Mouse (Mus musculus): Measurements from ENCODE around the gene Tdrkh.

The Tdrkh gene

GRCm38 (mm10) chr3:94413031-94413679, at the start of gene Tdrkh:
Tdrkh (plus strand) TSS chr3:94413273.
- in situ Hi-C loops (cut with MseI, MboI): no loop called here

- in situ Hi-C loops (cut with MseI, MboI): no loop called here
These were observed 49.6 kb upstream of the Tdrkh start for GRCm38 (mm10) chr3:94363291-94364153.

GRCm38 (mm10) chr3:94364154-94364526, 48.9 kb upstream of the Tdrkh start:
- in situ Hi-C loops (cut with MseI, MboI): no loop called here

GRCm38 (mm10) chr3:94366761-94367160, 46.3 kb upstream of the Tdrkh start:
- in situ Hi-C loops (cut with MseI, MboI): no loop called here

GRCm38 (mm10) chr3:94367511-94367910, 45.6 kb upstream of the Tdrkh start:
- in situ Hi-C loops (cut with MseI, MboI): no loop called here

GRCm38 (mm10) chr3:94368631-94369030, 44.4 kb upstream of the Tdrkh start:
- in situ Hi-C loops (cut with MseI, MboI): no loop called here

GRCm38 (mm10) chr3:94369709-94370108, 43.4 kb upstream of the Tdrkh start:
- in situ Hi-C loops (cut with MseI, MboI): no loop called here

GRCm38 (mm10) chr3:94371637-94372036, 41.4 kb upstream of the Tdrkh start:
- in situ Hi-C loops (cut with MseI, MboI): no loop called here

- in situ Hi-C loops (cut with MseI, MboI): no loop called here
These were observed 41.0 kb upstream of the Tdrkh start for GRCm38 (mm10) chr3:94372038-94372437.

- in situ Hi-C loops (cut with MseI, MboI): no loop called here
These were observed 40.4 kb upstream of the Tdrkh start, which contains the start of gene Rorc for GRCm38 (mm10) chr3:94372641-94373040. Rorc (plus strand) TSS chr3:94372794.

GRCm38 (mm10) chr3:94373090-94373489, 40.0 kb upstream of the Tdrkh start:
- in situ Hi-C loops (cut with MseI, MboI): no loop called here

- in situ Hi-C loops (cut with MseI, MboI): no loop called here
These were observed 39.5 kb upstream of the Tdrkh start for GRCm38 (mm10) chr3:94373597-94374011.

GRCm38 (mm10) chr3:94374636-94375035, 38.4 kb upstream of the Tdrkh start:
- in situ Hi-C loops (cut with MseI, MboI): no loop called here

- in situ Hi-C loops (cut with MseI, MboI): no loop called here
These were observed 37.9 kb upstream of the Tdrkh start for GRCm38 (mm10) chr3:94375146-94375545.

GRCm38 (mm10) chr3:94375861-94376260, 37.2 kb upstream of the Tdrkh start:
- in situ Hi-C loops (cut with MseI, MboI): no loop called here

GRCm38 (mm10) chr3:94377028-94377923, 35.8 kb upstream of the Tdrkh start:
- in situ Hi-C loops (cut with MseI, MboI): no loop called here

GRCm38 (mm10) chr3:94379831-94380510, 33.1 kb upstream of the Tdrkh start:
- in situ Hi-C loops (cut with MseI, MboI): no loop called here

GRCm38 (mm10) chr3:94382308-94382707, 30.8 kb upstream of the Tdrkh start:
- in situ Hi-C loops (cut with MseI, MboI): no loop called here

- in situ Hi-C loops (cut with MseI, MboI): no loop called here
These were observed 29.6 kb upstream of the Tdrkh start for GRCm38 (mm10) chr3:94383476-94383875.

- in situ Hi-C loops (cut with MseI, MboI): no loop called here
These were observed 26.4 kb upstream of the Tdrkh start for GRCm38 (mm10) chr3:94386671-94387070.

- in situ Hi-C loops (cut with MseI, MboI): no loop called here
These were observed 25.7 kb upstream of the Tdrkh start for GRCm38 (mm10) chr3:94387391-94387790.
